Mouse (Mus musculus) MEL (cell line): ENCODE measurements around the gene Sirt5. TPM values are rescaled to one million over a fixed set of nuclear protein-coding genes. Genes with fewer than 3 reads are reported as not detected.

ENCODE experiments used
- DNase-seq: peaks from one replicate; pipeline ENCODE4 v3.0.0; 2011; ENCODE audit warnings: low read depth, low spot score
- H3K27ac ChIP-seq: 2 replicates; pipeline ENCODE4 v1.5.1; 2012; ENCODE audit warnings: low read depth, mild to moderate bottlenecking, control low read depth, low read length, moderate library complexity; ENCODE audit not compliant: control insufficient read depth
- H3K27me3 ChIP-seq, 2 experiments: fragments of 150-350 bp in 1 of 2; sonication (generic) in 1 of 2; 2 replicates each; pipeline ENCODE4 v1.6.1; 2012; ENCODE audit warnings: low read length in 2 of 2, mild to moderate bottlenecking in 2 of 2, improper control_type of control experiment in 1 of 2, moderate library complexity in 1 of 2; ENCODE audit not compliant: insufficient read depth in 2 of 2, control insufficient read depth in 1 of 2
- H3K36me3 ChIP-seq, 2 experiments: 2 replicates each; pipeline ENCODE4 v1.6.1; 2012 to 2014; ENCODE audit warnings: low read length in 2 of 2, improper control_type of control experiment in 1 of 2, inconsistent platforms in 1 of 2, mild to moderate bottlenecking in 1 of 2; ENCODE audit not compliant: insufficient read depth in 2 of 2, control insufficient read depth in 1 of 2
- H3K4me1 ChIP-seq, 2 experiments: fragments of 150-350 bp in 1 of 2; sonication (generic) in 1 of 2; 2 replicates each; pipeline ENCODE4 v1.6.1; 2012; ENCODE audit warnings: low read length in 2 of 2, improper control_type of control experiment in 1 of 2, mild to moderate bottlenecking in 1 of 2; ENCODE audit not compliant: insufficient read depth in 2 of 2, control insufficient read depth in 1 of 2
- H3K4me3 ChIP-seq, 2 experiments: fragments of 150-350 bp in 1 of 2; sonication (generic) in 1 of 2; 2 replicates each; pipeline ENCODE4 v1.5.1; 2012; ENCODE audit warnings: low read depth in 2 of 2, low read length in 2 of 2, mild to moderate bottlenecking in 2 of 2, moderate library complexity in 2 of 2, control low read depth in 1 of 2, improper control_type of control experiment in 1 of 2; ENCODE audit not compliant: control insufficient read depth in 1 of 2, insufficient read depth in 1 of 2
- H3K79me2 ChIP-seq: 2 replicates; pipeline ENCODE4 v1.6.1; 2012; ENCODE audit warnings: mild to moderate bottlenecking, low read length, moderate library complexity; ENCODE audit not compliant: control insufficient read depth, poor library complexity, insufficient read depth
- H3K9ac ChIP-seq: 2 replicates; pipeline ENCODE4 v1.6.1; 2012; ENCODE audit warnings: low read depth, mild to moderate bottlenecking, control low read depth, low read length, moderate library complexity; ENCODE audit not compliant: control insufficient read depth, poor library complexity, severe bottlenecking
- H3K9me3 ChIP-seq: fragments of 150-350 bp; sonication (generic); replicated peaks from 2 replicates; pipeline ENCODE4 v1.6.1; 2012; ENCODE audit warnings: mild to moderate bottlenecking, low read length, improper control_type of control experiment, moderate library complexity; ENCODE audit not compliant: insufficient read depth
- BHLHE40 ChIP-seq: IDR thresholded peaks from 2 replicates; pipeline ENCODE4 v1.6.1; 2012; ENCODE audit warnings: low read depth, mild to moderate bottlenecking, inconsistent platforms, low read length, improper control_type of control experiment, borderline replicate concordance
- CHD1 ChIP-seq: IDR thresholded peaks from 2 replicates; pipeline ENCODE4 v1.6.1; 2012; ENCODE audit warnings: low read depth, mild to moderate bottlenecking, inconsistent platforms, low read length, improper control_type of control experiment
- CHD2 ChIP-seq: IDR thresholded peaks from 2 replicates; pipeline ENCODE4 v1.6.1; 2011; ENCODE audit warnings: low read length, improper control_type of control experiment
- CTCF ChIP-seq, 3 experiments: IDR thresholded peaks in 2 of 3; conservative IDR thresholded peaks in 1 of 3; 2 replicates each; pipeline ENCODE4 v1.5.1; 2011 to 2012; ENCODE audit warnings: low read length in 3 of 3, low read depth in 2 of 3, mild to moderate bottlenecking in 2 of 3, improper control_type of control experiment in 1 of 3, inconsistent platforms in 1 of 3, mixed read lengths in 1 of 3, moderate library complexity in 1 of 3; ENCODE audit not compliant: control insufficient read depth in 1 of 3, insufficient read depth in 1 of 3, poor library complexity in 1 of 3, severe bottlenecking in 1 of 3
- E2F4 ChIP-seq: IDR thresholded peaks from 2 replicates; pipeline ENCODE4 v1.6.1; 2011; ENCODE audit warnings: low read depth, low read length, improper control_type of control experiment, borderline replicate concordance
- EP300 ChIP-seq, 2 experiments: IDR thresholded peaks; 2 replicates each; pipeline ENCODE4 v1.6.1; 2011; ENCODE audit warnings: improper control_type of control experiment in 2 of 2, low read length in 2 of 2, low read depth in 1 of 2, mild to moderate bottlenecking in 1 of 2
- ETS1 ChIP-seq: IDR thresholded peaks from 2 replicates; pipeline ENCODE4 v1.6.1; 2012; ENCODE audit warnings: low read depth, mild to moderate bottlenecking, inconsistent platforms, low read length, improper control_type of control experiment, moderate library complexity
- GABPA ChIP-seq: IDR thresholded peaks from 2 replicates; pipeline ENCODE4 v1.6.1; 2012; ENCODE audit warnings: low read depth, mild to moderate bottlenecking, inconsistent platforms, low read length, improper control_type of control experiment, moderate library complexity
- GATA1 ChIP-seq: IDR thresholded peaks from 2 replicates; pipeline ENCODE4 v1.6.1; 2011; ENCODE audit warnings: low read depth, low read length, improper control_type of control experiment
- HCFC1 ChIP-seq: IDR thresholded peaks from 2 replicates; pipeline ENCODE4 v1.6.1; 2012; ENCODE audit warnings: low read depth, mild to moderate bottlenecking, inconsistent platforms, low read length, improper control_type of control experiment, moderate library complexity
- JUND ChIP-seq: IDR thresholded peaks from 2 replicates; pipeline ENCODE4 v1.6.1; 2011; ENCODE audit warnings: low read depth, mild to moderate bottlenecking, improper control_type of control experiment, low read length
- KAT2A ChIP-seq: conservative IDR thresholded peaks from 2 replicates; pipeline ENCODE4 v1.6.1; 2012; ENCODE audit warnings: low read depth, low read length, improper control_type of control experiment, inconsistent platforms
- MAFK ChIP-seq: IDR thresholded peaks from 2 replicates; pipeline ENCODE4 v1.6.1; 2011; ENCODE audit warnings: low read depth, mild to moderate bottlenecking, low read length, improper control_type of control experiment, borderline replicate concordance
- MAX ChIP-seq: IDR thresholded peaks from 2 replicates; pipeline ENCODE4 v1.6.1; 2011; ENCODE audit warnings: low read length, improper control_type of control experiment
- MAZ ChIP-seq: IDR thresholded peaks from 2 replicates; pipeline ENCODE4 v1.6.1; 2012; ENCODE audit warnings: low read depth, mild to moderate bottlenecking, inconsistent platforms, low read length, improper control_type of control experiment
- MEF2A ChIP-seq: IDR thresholded peaks from 2 replicates; pipeline ENCODE4 v1.6.1; 2014; ENCODE audit warnings: low read depth, mild to moderate bottlenecking, inconsistent platforms, low read length, improper control_type of control experiment; ENCODE audit not compliant: poor library complexity, insufficient replicate concordance, severe bottlenecking; ENCODE audit errors: extremely low read depth
- MXI1 ChIP-seq: IDR thresholded peaks from 2 replicates; pipeline ENCODE4 v1.6.1; 2011; ENCODE audit warnings: mild to moderate bottlenecking, low read depth, low read length, improper control_type of control experiment
- MYB ChIP-seq: IDR thresholded peaks from 2 replicates; pipeline ENCODE4 v1.6.1; 2011; ENCODE audit warnings: mild to moderate bottlenecking, low read depth, low read length, improper control_type of control experiment
- MYC ChIP-seq: IDR thresholded peaks from 2 replicates; pipeline ENCODE4 v1.6.1; 2011; ENCODE audit warnings: low read depth, mild to moderate bottlenecking, low read length, improper control_type of control experiment, moderate library complexity
- NELFE ChIP-seq: IDR thresholded peaks from 2 replicates; pipeline ENCODE4 v1.6.1; 2011; ENCODE audit warnings: low read depth, low read length, improper control_type of control experiment
- NRF1 ChIP-seq: IDR thresholded peaks from 2 replicates; pipeline ENCODE4 v1.6.1; 2014; ENCODE audit warnings: low read depth, mild to moderate bottlenecking, inconsistent platforms, low read length, improper control_type of control experiment, moderate library complexity; ENCODE audit not compliant: poor library complexity, insufficient read depth, severe bottlenecking
- POLR2AphosphoS2 ChIP-seq: IDR thresholded peaks from 2 replicates; pipeline ENCODE4 v1.6.1; 2011; ENCODE audit warnings: low read length, improper control_type of control experiment
- POLR2AphosphoS5 ChIP-seq: IDR thresholded peaks from 2 replicates; pipeline ENCODE4 v1.6.1; 2012; ENCODE audit warnings: low read depth, borderline replicate concordance, mild to moderate bottlenecking, inconsistent platforms, low read length, moderate library complexity, mixed read lengths
- RAD21 ChIP-seq: IDR thresholded peaks from 2 replicates; pipeline ENCODE4 v1.6.1; 2011; ENCODE audit warnings: mild to moderate bottlenecking, low read depth, low read length, improper control_type of control experiment
- RCOR1 ChIP-seq: IDR thresholded peaks from 2 replicates; pipeline ENCODE4 v1.6.1; 2012; ENCODE audit warnings: low read depth, mild to moderate bottlenecking, inconsistent platforms, low read length, improper control_type of control experiment
- SIN3A ChIP-seq: IDR thresholded peaks from 2 replicates; pipeline ENCODE4 v1.6.1; 2012; ENCODE audit warnings: low read length, improper control_type of control experiment, inconsistent platforms
- SMC3 ChIP-seq: IDR thresholded peaks from 2 replicates; pipeline ENCODE4 v1.6.1; 2011; ENCODE audit warnings: low read depth, low read length, improper control_type of control experiment
- TAL1 ChIP-seq: IDR thresholded peaks from 2 replicates; pipeline ENCODE4 v1.6.1; 2012; ENCODE audit warnings: mild to moderate bottlenecking, inconsistent platforms, low read length, moderate library complexity, mixed read lengths
- TBP ChIP-seq: IDR thresholded peaks from 2 replicates; pipeline ENCODE4 v1.8.0; 2011; ENCODE audit warnings: low read depth, low read length, improper control_type of control experiment
- TCF12 ChIP-seq: IDR thresholded peaks from 2 replicates; pipeline ENCODE4 v1.6.1; 2014; ENCODE audit warnings: low read depth, mild to moderate bottlenecking, inconsistent platforms, low read length, improper control_type of control experiment, moderate library complexity
- UBTF ChIP-seq: IDR thresholded peaks from 2 replicates; pipeline ENCODE4 v1.6.1; 2012; ENCODE audit warnings: low read depth, mild to moderate bottlenecking, inconsistent platforms, low read length, improper control_type of control experiment, moderate library complexity, borderline replicate concordance; ENCODE audit not compliant: insufficient read depth
- USF2 ChIP-seq, 2 experiments: IDR thresholded peaks; 2 replicates each; pipeline ENCODE4 v1.6.1; 2011 to 2012; ENCODE audit warnings: improper control_type of control experiment in 2 of 2, low read length in 2 of 2, borderline replicate concordance in 1 of 2, inconsistent platforms in 1 of 2, low read depth in 1 of 2, mild to moderate bottlenecking in 1 of 2; ENCODE audit not compliant: insufficient read depth in 1 of 2
- ZC3H11A ChIP-seq: IDR thresholded peaks from 2 replicates; pipeline ENCODE4 v1.6.1; 2012; ENCODE audit warnings: low read depth, mild to moderate bottlenecking, inconsistent platforms, low read length, improper control_type of control experiment
- ZMIZ1 ChIP-seq: IDR thresholded peaks from 2 replicates; pipeline ENCODE4 v1.6.1; 2012; ENCODE audit warnings: low read depth, mild to moderate bottlenecking, inconsistent platforms, low read length, improper control_type of control experiment, moderate library complexity
- ZNF384 ChIP-seq: IDR thresholded peaks from 2 replicates; pipeline ENCODE4 v1.6.1; 2012; ENCODE audit warnings: low read depth, mild to moderate bottlenecking, inconsistent platforms, low read length, improper control_type of control experiment
- polyA plus RNA-seq, 2 experiments: library from polyadenylated mRNA; stranded (reverse) in 1 of 2; unstranded in 1 of 2; fragments of >175 nt in 1 of 2; fragments of >200 nt in 1 of 2; gene quantifications; 2 replicates each; pipeline versions ENCODE4 v1.2.1 to v1.2.4; 2012; ENCODE audit warnings: low replicate concordance in 2 of 2, low read depth in 1 of 2; ENCODE audit not compliant: insufficient read length in 2 of 2, insufficient read depth in 1 of 2, missing spikeins in 1 of 2
- total RNA-seq: library from RNA; depleted of rRNA; stranded (reverse); fragments of 300-350 nt; gene quantifications from 2 replicates; pipeline ENCODE4 v1.2.3, GENCODE M21; 2012

Gene Sirt5
- total and polyA plus RNA-seq, 3 experiments: 8.2 to 10.6 TPM; not detected in 1

DNA sequence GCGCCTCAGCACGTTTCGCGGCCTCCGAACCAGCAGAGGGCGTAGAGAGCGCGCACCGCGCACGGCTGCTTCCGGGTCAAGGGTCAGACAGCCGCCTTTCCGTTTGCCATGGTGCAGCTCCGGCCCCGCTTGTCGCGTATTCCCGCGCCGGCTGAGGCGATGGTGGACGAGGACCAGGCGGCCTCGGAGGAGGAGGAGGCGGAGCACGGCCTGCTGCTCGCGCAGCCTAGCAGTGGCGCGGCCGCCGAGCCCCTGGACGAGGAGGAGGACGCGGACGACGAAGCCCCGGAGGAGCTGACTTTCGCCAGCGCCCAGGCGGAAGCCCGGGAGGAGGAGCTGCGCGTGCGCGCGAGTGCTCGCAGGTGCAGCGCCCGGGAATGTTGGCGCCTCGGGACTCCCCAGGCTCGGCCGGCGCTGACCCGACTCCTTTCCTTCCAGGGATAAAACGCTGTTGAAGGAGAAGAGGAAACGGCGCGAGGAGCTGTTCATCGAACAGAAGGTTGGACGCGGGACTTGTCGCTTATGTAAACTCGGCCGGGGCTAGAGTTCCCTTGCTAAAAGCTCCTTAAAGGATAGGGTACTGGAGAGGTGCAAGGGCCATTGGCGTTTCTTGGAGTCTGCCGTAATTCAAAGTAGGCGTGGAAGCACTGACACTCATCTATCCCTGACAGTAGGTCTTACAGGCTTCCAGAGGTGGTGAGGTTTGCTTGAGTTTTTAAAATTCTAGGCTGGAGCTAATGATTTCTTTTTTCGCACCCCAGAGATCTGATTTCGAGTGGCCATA is 33.2 kb downstream of the Sirt5 start, which contains the start of gene Nol7:
TSS of gene Nol7 (plus strand) at position 94 of the 784 bp plus-strand sequence.
- peak within 1 kb of the TSS; percentile 89 for H3K27ac ChIP-seq
- H3K9ac ChIP-seq: peak within 1 kb of the TSS; percentile 93
- peaks cover 11 to 17% of the 10 kb centered on the region in 2 experiments for H3K36me3 ChIP-seq
- TF ChIP-seq POLR2AphosphoS2 (peak; percentile 91; the same call in 1 of the 2 replicates), MAZ (peak; percentile 95; the same call in 1 of the 2 replicates), SIN3A (peak; percentile 77; the same call in 1 of the 2 replicates), UBTF (no peak), JUND (no peak), RAD21 (no peak), MAX (no peak), CHD1 (no peak), ZNF384 (no peak), MAFK (no peak), GABPA (0 out of 2 replicates have a peak, but pooled peaks have one; percentile 14), USF2 (IDR thresholded peaks at IDR 0.05; ENCODE audit: borderline replicate concordance in 1 of 2, insufficient read depth in 1 of 2, low read depth in 1 of 2, low read length in 2 of 2) (no peak), NELFE (peak; percentile 87), E2F4 (no peak), ETS1 (no peak; the same call in 1 of the 2 replicates), RCOR1 (no peak), GATA1 (no peak), POLR2AphosphoS5 (no peak), NRF1 (peak; percentile 76), MXI1 (no peak; the same call in 1 of the 2 replicates), ZMIZ1 (peak; percentile 51; the same call in 1 of the 2 replicates), TCF12 (peak; percentile 42), TAL1 (no peak), TBP (no peak; the same call in 1 of the 2 replicates), ZC3H11A (no peak), MEF2A (no peak), BHLHE40 (no peak), CHD2 (0 out of 2 replicates have a peak, but pooled peaks have one; percentile 12), EP300 (IDR thresholded peaks at IDR 0.05; ENCODE audit: low read depth in 1 of 2, low read length in 2 of 2) (no peak), MYC (0 out of 2 replicates have a peak, but pooled peaks have one; percentile 37), CTCF (IDR thresholded peaks at IDR 0.05 in 2 of 3, conservative IDR thresholded peaks at IDR 0.05 in 1 of 3; ENCODE audit: control insufficient read depth in 1 of 3, insufficient read depth in 1 of 3, low read depth in 2 of 3, low read length in 3 of 3, poor library complexity in 1 of 3, severe bottlenecking in 1 of 3) (peak in 2 of 3 experiments; percentile 82 to 93; a peak in 5 of 6 replicates), KAT2A (peak; percentile 79; the same call in 1 of the 2 replicates), SMC3 (peak; percentile 35; the same call in 1 of the 2 replicates), MYB (no peak), HCFC1 (peak; percentile 94)

More for the DNA sequence above, 33.2 kb downstream of the Sirt5 start, which contains the start of gene Nol7:
- H3K9me3 ChIP-seq: no peaks in the 10 kb centered on the region
- DNase-seq: peak; percentile 95
- H3K4me3 ChIP-seq: peak within 1 kb of the TSS; percentile 83 to 87
- no peaks in the 10 kb centered on the region for H3K4me1 ChIP-seq
- no peaks in the 10 kb centered on the region for H3K27me3 ChIP-seq
- H3K79me2 ChIP-seq: peaks cover 14% of the 10 kb centered on the region
